Mouse (Mus musculus): ENCODE measurements around the gene Adh4. TPM values are rescaled to one million over a fixed set of nuclear protein-coding genes. Genes with fewer than 3 reads are reported as not detected.
"Not testable (repeated sequence)": the region's sequence is repeated elsewhere in the genome, so short reads cannot be mapped to it uniquely, and the experiment has no call there.

The Adh4 gene
- polyA plus RNA-seq, 1 experiment, result 1.7 TPM

DNA sequence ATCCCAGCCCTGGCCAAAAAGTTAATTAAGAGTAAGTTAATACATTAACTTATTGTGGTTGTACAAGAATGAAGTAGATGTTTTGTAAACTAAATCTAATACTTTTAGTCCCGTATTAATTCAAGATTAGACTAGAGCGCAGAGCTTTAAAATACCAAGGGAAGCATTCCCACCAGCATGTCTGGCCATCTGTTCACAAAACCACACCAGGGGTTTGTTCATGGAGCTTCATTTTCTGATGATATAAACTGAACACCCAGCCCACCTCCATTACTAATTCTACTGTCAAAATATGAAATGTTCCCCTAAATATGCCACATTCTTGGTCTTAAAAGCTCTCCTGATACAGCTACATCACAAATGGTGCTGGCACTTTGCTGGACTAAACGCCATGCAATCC, 43.2 kb downstream of the Adh4 start:
- TF ChIP-seq POLR2A (IDR thresholded peaks at IDR 0.05; ENCODE audit: low read depth, low read length), result no peak
- no peak for TF ChIP-seq CTCF (IDR thresholded peaks at IDR 0.05; ENCODE audit: extremely low read depth, insufficient read length, insufficient replicate concordance, low read depth, low read length)
- no peak overlapping the region for H3K4me3 ChIP-seq (ENCODE audit: low read depth, low read length)
- H3K27me3 ChIP-seq (ENCODE audit: control insufficient read depth, insufficient read depth, low read length), result no peaks in the 10 kb centered on the region
- H3K4me1 ChIP-seq (ENCODE audit: control insufficient read depth, insufficient read depth, insufficient read length, low read length), result no peaks in the 10 kb centered on the region
- 97% methylated on average over 3 of the region's 3 CpGs for WGBS
- H3K36me3 ChIP-seq (ENCODE audit: control insufficient read depth, insufficient read depth, low read length), result peaks cover 64% of the 10 kb centered on the region
- H3K27ac ChIP-seq (ENCODE audit: insufficient read depth, low read depth, low read length), result no peak overlapping the region

DNA sequence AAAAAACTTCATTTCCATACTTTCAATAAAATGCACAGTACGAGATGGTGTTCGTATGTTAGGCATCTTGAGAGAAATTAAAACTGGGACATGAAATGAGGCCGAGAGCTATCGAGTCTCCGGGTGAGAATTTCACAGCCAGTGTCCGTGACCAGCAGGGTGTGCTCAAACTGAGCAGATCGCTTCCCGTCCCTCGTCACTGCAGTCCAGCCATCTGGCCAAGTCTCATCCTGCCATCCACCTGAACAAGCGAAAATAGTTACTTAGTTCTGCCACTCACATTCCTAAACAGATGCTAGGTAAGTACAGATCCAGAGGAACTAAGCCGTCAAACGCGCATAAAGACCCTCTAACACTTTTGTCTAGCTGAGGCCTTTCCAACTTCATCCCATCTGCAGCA, 45.0 kb downstream of the Adh4 start:
- no peak overlapping the region for H3K27ac ChIP-seq (ENCODE audit: insufficient read depth, low read depth, low read length)
- no peak for TF ChIP-seq CTCF (IDR thresholded peaks at IDR 0.05; ENCODE audit: extremely low read depth, insufficient read length, insufficient replicate concordance, low read depth, low read length)
- no peak for TF ChIP-seq POLR2A (IDR thresholded peaks at IDR 0.05; ENCODE audit: low read depth, low read length)
- no peaks in the 10 kb centered on the region for H3K27me3 ChIP-seq (ENCODE audit: control insufficient read depth, insufficient read depth, low read length)
- peaks cover 69% of the 10 kb centered on the region for H3K36me3 ChIP-seq (ENCODE audit: control insufficient read depth, insufficient read depth, low read length)
- 92% methylated on average over 13 of the region's 13 CpGs for WGBS
- no peak overlapping the region for H3K4me3 ChIP-seq (ENCODE audit: low read depth, low read length)
- no peaks in the 10 kb centered on the region for H3K4me1 ChIP-seq (ENCODE audit: control insufficient read depth, insufficient read depth, insufficient read length, low read length)

DNA sequence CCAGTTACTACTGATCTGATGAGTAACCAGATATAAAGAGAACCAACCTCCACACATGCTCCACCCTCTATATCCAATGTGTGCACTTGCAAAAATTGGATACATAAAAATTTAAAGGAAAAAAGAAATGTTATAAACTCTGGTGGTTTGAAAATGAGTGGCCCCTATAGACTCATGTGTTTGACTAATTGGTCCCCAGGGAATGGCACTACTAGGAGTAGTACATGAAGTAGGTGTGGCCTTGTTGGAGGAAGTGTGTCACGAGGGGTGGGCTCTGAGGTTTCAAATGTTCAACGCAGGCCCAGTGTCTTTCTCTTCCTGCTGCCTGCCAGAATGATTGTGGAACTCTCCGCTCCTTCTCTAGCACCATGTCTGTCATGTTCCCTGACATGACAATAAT, 46.6 kb downstream of the Adh4 start:
- no peak overlapping the region for H3K4me3 ChIP-seq (ENCODE audit: low read depth, low read length)
- WGBS, result 89% methylated on average over 3 of the region's 3 CpGs
- TF ChIP-seq POLR2A (IDR thresholded peaks at IDR 0.05; ENCODE audit: low read depth, low read length) (no peak), CTCF (IDR thresholded peaks at IDR 0.05; ENCODE audit: extremely low read depth, insufficient read length, insufficient replicate concordance, low read depth, low read length) (no peak)
- H3K4me1 ChIP-seq (ENCODE audit: control insufficient read depth, insufficient read depth, insufficient read length, low read length), result no peaks in the 10 kb centered on the region
- H3K27me3 ChIP-seq (ENCODE audit: control insufficient read depth, insufficient read depth, low read length), result no peaks in the 10 kb centered on the region
- no peak overlapping the region for H3K27ac ChIP-seq (ENCODE audit: insufficient read depth, low read depth, low read length)
- peaks cover 71% of the 10 kb centered on the region for H3K36me3 ChIP-seq (ENCODE audit: control insufficient read depth, insufficient read depth, low read length)

DNA sequence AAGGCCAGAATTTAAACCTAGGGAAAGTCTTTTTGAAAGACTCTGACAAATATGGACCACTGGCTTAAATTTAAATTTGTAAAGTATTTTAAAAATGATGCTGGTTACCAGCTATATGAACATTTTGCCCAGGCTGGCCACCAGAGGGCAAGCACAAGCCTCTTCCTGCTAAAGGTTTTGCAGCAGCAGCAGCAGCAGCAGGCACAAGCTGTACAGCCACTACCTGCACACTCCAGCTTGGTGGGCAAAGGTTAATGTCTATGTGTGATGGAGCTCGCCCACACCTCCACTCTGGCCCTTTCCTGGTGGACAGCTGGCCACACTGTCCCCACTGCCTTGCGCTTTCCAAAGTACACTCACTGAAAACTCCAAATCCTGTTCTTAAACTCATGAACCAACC, 47.9 kb downstream of the Adh4 start:
- Histone ChIP-seq H3K27me3 (ENCODE audit: control insufficient read depth, insufficient read depth, low read length) (no peaks in the 10 kb centered on the region), H3K4me3 (ENCODE audit: low read depth, low read length) (no peak overlapping the region), H3K4me1 (ENCODE audit: control insufficient read depth, insufficient read depth, insufficient read length, low read length) (no peaks in the 10 kb centered on the region), H3K36me3 (ENCODE audit: control insufficient read depth, insufficient read depth, low read length) (peaks cover 65% of the 10 kb centered on the region), H3K27ac (ENCODE audit: insufficient read depth, low read depth, low read length) (no peak overlapping the region)
- WGBS, result 63% methylated on average over 2 of the region's 2 CpGs
- no peak for TF ChIP-seq POLR2A (IDR thresholded peaks at IDR 0.05; ENCODE audit: low read depth, low read length)
- TF ChIP-seq CTCF (IDR thresholded peaks at IDR 0.05; ENCODE audit: extremely low read depth, insufficient read length, insufficient replicate concordance, low read depth, low read length), result peak; percentile 62; the same call in 1 of the 2 replicates

DNA sequence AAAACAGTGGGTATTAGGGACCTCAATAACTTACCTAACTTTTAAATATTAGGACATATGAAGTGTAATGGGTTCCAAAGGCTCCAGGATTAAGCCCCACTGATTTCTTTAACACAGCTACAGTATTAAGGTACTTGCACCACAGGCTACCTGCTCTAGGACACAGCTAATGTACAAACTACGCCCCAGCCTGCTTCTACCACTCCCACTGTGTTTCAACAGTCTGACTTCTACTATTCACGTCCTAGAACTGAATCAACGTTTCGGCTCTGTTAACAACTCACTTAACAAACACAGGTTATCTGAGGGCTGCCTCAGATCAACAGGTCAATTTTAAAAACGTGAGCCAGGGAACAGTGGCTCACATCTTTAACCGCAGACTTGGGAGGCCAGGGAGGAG, 48.5 kb downstream of the Adh4 start:
- Histone ChIP-seq H3K36me3 (ENCODE audit: control insufficient read depth, insufficient read depth, low read length) (peaks cover 65% of the 10 kb centered on the region), H3K27ac (ENCODE audit: insufficient read depth, low read depth, low read length) (no peak overlapping the region), H3K4me3 (ENCODE audit: low read depth, low read length) (no peak overlapping the region), H3K4me1 (ENCODE audit: control insufficient read depth, insufficient read depth, insufficient read length, low read length) (no peaks in the 10 kb centered on the region), H3K27me3 (ENCODE audit: control insufficient read depth, insufficient read depth, low read length) (no peaks in the 10 kb centered on the region)
- 76% methylated on average over 6 of the region's 6 CpGs for WGBS
- no peak for TF ChIP-seq CTCF (IDR thresholded peaks at IDR 0.05; ENCODE audit: extremely low read depth, insufficient read length, insufficient replicate concordance, low read depth, low read length)
- TF ChIP-seq POLR2A (IDR thresholded peaks at IDR 0.05; ENCODE audit: low read depth, low read length), result no peak

DNA sequence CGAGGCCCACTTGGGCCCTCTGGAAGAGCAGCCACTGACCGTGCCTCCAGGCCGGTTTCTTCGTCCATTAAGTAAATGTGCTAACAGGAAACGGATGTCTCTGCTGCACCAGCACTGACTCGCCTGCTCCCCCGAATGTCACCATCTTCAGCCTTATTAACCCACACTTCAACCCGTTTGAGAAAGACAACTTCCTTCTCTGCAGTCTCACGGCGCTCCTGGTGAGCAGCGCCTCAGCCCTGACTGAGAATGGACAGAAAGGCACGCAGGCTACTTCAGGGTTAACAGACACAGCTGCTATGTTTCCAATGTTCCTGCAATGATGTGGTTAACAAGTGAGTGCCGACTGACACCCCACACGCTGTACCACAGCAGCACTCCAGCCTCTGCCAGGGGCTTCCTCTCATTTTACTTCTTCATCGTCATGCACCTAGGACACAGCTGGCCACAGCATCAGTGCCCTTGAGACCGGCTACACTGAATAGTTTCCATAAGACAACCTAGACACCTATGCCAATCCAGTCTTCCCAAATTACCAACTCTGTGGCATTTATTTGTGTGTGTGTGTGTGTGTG, 49.4 kb downstream of the Adh4 start:
- peaks cover 65% of the 10 kb centered on the region for H3K36me3 ChIP-seq (ENCODE audit: control insufficient read depth, insufficient read depth, low read length)

DNA sequence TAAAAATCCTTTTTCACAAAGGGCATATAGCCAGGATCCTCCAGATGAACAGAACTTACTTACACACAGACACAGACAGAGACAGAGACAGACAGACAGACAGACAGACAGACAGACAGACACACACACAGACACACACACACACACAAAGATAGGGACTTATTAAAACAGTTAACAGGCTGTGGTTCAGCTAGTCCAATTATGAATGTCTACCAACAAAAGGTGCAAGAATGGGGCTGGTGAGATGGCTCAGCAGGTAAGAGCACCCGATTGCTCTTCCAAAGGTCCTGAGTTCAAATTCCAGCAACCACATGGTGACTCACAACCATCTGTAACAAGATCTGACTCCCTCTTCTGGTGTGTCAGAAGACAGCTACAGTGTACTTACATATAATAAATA, 51.4 kb downstream of the Adh4 start:
- not testable (repeated sequence) for H3K4me1 ChIP-seq (ENCODE audit: control insufficient read depth, insufficient read depth, insufficient read length, low read length); H3K27ac ChIP-seq (ENCODE audit: insufficient read depth, low read depth, low read length); H3K4me3 ChIP-seq (ENCODE audit: low read depth, low read length); H3K27me3 ChIP-seq (ENCODE audit: control insufficient read depth, insufficient read depth, low read length)
- H3K36me3 ChIP-seq (ENCODE audit: control insufficient read depth, insufficient read depth, low read length), result peaks cover 63% of the 10 kb centered on the region
- WGBS, result 72% methylated on average over 1 of the region's 1 CpGs

More for the DNA sequence above, 49.4 kb downstream of the Adh4 start:
- Histone ChIP-seq H3K4me3 (ENCODE audit: low read depth, low read length) (no peak overlapping the region), H3K27me3 (ENCODE audit: control insufficient read depth, insufficient read depth, low read length) (no peaks in the 10 kb centered on the region), H3K27ac (ENCODE audit: insufficient read depth, low read depth, low read length) (no peak overlapping the region), H3K4me1 (ENCODE audit: control insufficient read depth, insufficient read depth, insufficient read length, low read length) (no peaks in the 10 kb centered on the region)
- 82% methylated on average over 16 of the region's 16 CpGs for whole genome bisulfite sequencing
- TF ChIP-seq POLR2A (IDR thresholded peaks at IDR 0.05; ENCODE audit: low read depth, low read length) (no peak), CTCF (IDR thresholded peaks at IDR 0.05; ENCODE audit: extremely low read depth, insufficient read length, insufficient replicate concordance, low read depth, low read length) (no peak)

DNA sequence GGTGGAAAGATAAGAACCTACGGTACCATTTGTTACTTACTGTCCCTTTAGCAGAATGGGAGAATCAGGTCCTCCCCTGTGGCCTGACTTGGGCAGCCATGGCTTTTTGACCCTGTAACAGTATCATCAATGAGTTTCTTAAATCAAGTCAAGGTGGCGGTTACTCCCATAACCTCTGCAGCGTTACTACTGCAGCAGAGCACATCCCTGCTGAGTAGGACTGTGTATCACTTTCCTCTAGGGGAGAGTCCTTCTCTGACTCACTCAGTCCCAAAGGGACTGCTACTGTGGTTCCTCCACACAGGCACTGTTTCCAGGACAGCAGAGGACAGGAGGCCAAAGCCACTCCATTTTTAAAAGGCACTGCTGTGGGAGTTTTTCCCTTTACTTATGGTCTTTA, 55.8 kb downstream of the Adh4 start:
- no peaks in the 10 kb centered on the region for H3K27me3 ChIP-seq (ENCODE audit: control insufficient read depth, insufficient read depth, low read length)
- no peak overlapping the region for H3K27ac ChIP-seq (ENCODE audit: insufficient read depth, low read depth, low read length)
- no peak for TF ChIP-seq CTCF (IDR thresholded peaks at IDR 0.05; ENCODE audit: extremely low read depth, insufficient read length, insufficient replicate concordance, low read depth, low read length)
- no peak for TF ChIP-seq POLR2A (IDR thresholded peaks at IDR 0.05; ENCODE audit: low read depth, low read length)
- WGBS, result 95% methylated on average over 3 of the region's 3 CpGs
- no peak overlapping the region for H3K4me3 ChIP-seq (ENCODE audit: low read depth, low read length)
- peaks cover 51% of the 10 kb centered on the region for H3K36me3 ChIP-seq (ENCODE audit: control insufficient read depth, insufficient read depth, low read length)
- H3K4me1 ChIP-seq (ENCODE audit: control insufficient read depth, insufficient read depth, insufficient read length, low read length), result no peaks in the 10 kb centered on the region
